Mouse (Mus musculus) liver, embryonic 14.5 days (tissue): ENCODE measurements around the gene Ube2e2.
"Not testable (repeated sequence)": the region's sequence is repeated elsewhere in the genome, so short reads cannot be mapped to it uniquely, and the experiment has no call there.

Experiments used
- CTCF ChIP-seq: IDR thresholded peaks from 2 replicates; pipeline ENCODE4 v1.5.1; 2016; ENCODE audit warnings: antibody characterized with exemption, low read depth, control low read depth
- EP300 ChIP-seq: IDR thresholded peaks from 2 replicates; pipeline ENCODE4 v1.6.1; 2016; ENCODE audit warnings: antibody characterized with exemption, low read depth

DNA sequence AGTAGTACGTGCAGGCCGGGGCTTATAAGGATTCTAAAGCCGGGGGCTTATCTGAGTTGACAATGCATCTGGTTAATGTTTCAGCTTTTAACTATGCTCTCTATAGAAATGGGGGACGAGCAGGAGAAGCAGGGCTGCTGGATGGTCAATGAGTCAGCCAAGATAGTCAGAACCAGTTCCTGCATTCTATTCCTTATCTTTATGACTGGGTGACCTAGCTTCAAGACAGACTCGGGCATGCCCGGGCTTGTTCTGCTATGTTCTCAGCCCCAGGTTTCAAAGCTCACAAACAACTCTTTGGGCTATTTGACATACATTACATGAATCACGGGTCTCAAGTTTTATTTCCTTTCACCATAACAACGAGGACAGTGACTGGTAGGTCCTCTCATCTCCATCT is 329.1 kb downstream of the Ube2e2 start:
- not testable (repeated sequence) for TF ChIP-seq CTCF, EP300
